Mouse (Mus musculus) heart, postnatal 0 days (tissue): Measurements from ENCODE around the gene Ppp1r15a. TPM values are rescaled to one million over a fixed set of nuclear protein-coding genes. Genes with fewer than 3 reads are reported as not detected.
"Not testable (repeated sequence)": the region's sequence is repeated elsewhere in the genome, so short reads cannot be mapped to it uniquely, and the experiment has no call there.

Experiments
- ATAC-seq: fragments of 200-750 bp; cut with Nextera tagmentation; 2 replicates; pipeline ENCODE4 v1.8.0; 2017; ENCODE audit warnings: low read depth, moderate number of reproducible peaks, moderate library complexity; ENCODE audit not compliant: insufficient read depth
- DNase-seq: peaks from one replicate; pipeline ENCODE4 v3.0.0-alpha.2; 2016; ENCODE audit warnings: low spot score
- H3K27ac ChIP-seq: fragments of 300-500 bp; sonication (generic); 2 replicates; pipeline ENCODE4 v1.5.1; 2014; ENCODE audit warnings: low read depth, mild to moderate bottlenecking
- H3K27me3 ChIP-seq: fragments of 300-500 bp; sonication (generic); 2 replicates; pipeline ENCODE4 v1.6.1; 2014; ENCODE audit warnings: low read length, mixed read lengths; ENCODE audit not compliant: control insufficient read depth, insufficient read depth
- H3K36me3 ChIP-seq: fragments of 300-500 bp; sonication (generic); replicated peaks from 2 replicates; pipeline ENCODE4 v1.6.1; 2014; ENCODE audit warnings: low read length, mixed read lengths; ENCODE audit not compliant: control insufficient read depth, insufficient read depth
- H3K4me1 ChIP-seq: fragments of 300-500 bp; sonication (generic); 2 replicates; pipeline ENCODE4 v1.6.1; 2014; ENCODE audit warnings: antibody characterized with exemption; ENCODE audit not compliant: control insufficient read depth, insufficient read depth
- H3K4me2 ChIP-seq: fragments of 300-500 bp; sonication (generic); 2 replicates; pipeline ENCODE4 v1.6.1; 2014; ENCODE audit warnings: low read depth, mild to moderate bottlenecking, low read length, moderate library complexity
- H3K4me3 ChIP-seq: fragments of 300-500 bp; sonication (generic); 2 replicates; pipeline ENCODE4 v1.5.1; 2014; ENCODE audit warnings: low read depth, low read length
- H3K9ac ChIP-seq: fragments of 300-500 bp; sonication (generic); replicated peaks from 2 replicates; pipeline ENCODE4 v1.6.1; 2014; ENCODE audit warnings: low read depth, low read length, mixed read lengths
- H3K9me3 ChIP-seq: fragments of 300-500 bp; sonication (generic); replicated peaks from 2 replicates; pipeline ENCODE4 v1.6.1; 2016; ENCODE audit warnings: low read length; ENCODE audit not compliant: control insufficient read depth
- CTCF ChIP-seq: IDR thresholded peaks from 2 replicates; pipeline ENCODE4 v1.5.1; 2016; ENCODE audit warnings: antibody characterized with exemption, control low read depth, low read depth
- EP300 ChIP-seq: IDR thresholded peaks from 2 replicates; pipeline ENCODE4 v1.6.1; 2016; ENCODE audit warnings: antibody characterized with exemption, low read depth
- whole genome bisulfite sequencing: fragments of 180-500 bp; shearing (Covaris S2); extraction: QIAGEN DNeasy Blood & Tissue Kit; methylation state at CpG from one replicate; pipeline ENCODE4 v1.1.7; 2014; 5-methylcytosine and 5-hydroxymethylcytosine counted together
- polyA plus RNA-seq: library from polyadenylated mRNA; unstranded; fragments of >200 nt; fragmentation: Nextera tagmentation; extraction: Ambion mirVana; gene quantifications from 2 replicates; pipeline ENCODE4 v1.2.1, GENCODE M21; 2015
- total RNA-seq: library from RNA; depleted of rRNA; stranded (reverse); fragments of >200 nt; gene quantifications from 2 replicates; pipeline ENCODE4 v1.2.3, GENCODE M21; 2014; ENCODE audit warnings: low replicate concordance

Ppp1r15a gene
- total and polyA plus RNA-seq, 2 experiments from 2014 or later = 10.6 to 22.8 TPM

GRCm38 (mm10) chr7:45537602-45538001 lies 11.5 kb upstream of the Ppp1r15a start:
- Histone ChIP-seq H3K9me3 (no peaks in the 10 kb centered on the region), H3K27ac (no peak overlapping the region), H3K4me3 (peak overlapping the region; percentile 49), H3K4me1 (0 out of 2 replicates have a peak, but pooled peaks cover 5% of the 10 kb centered on the region), H3K4me2 (peak overlapping the region; percentile 82), H3K9ac (no peak overlapping the region), H3K27me3 (no peaks in the 10 kb centered on the region), H3K36me3 (no peaks in the 10 kb centered on the region)
- ATAC-seq = no peak; the same call in 1 of the 2 replicates
- TF ChIP-seq EP300 (no peak), CTCF (no peak)
- no peak for DNase-seq
- 84% methylated on average over 10 of the region's 10 CpGs for WGBS

GRCm38 (mm10) chr7:45535676-45536075 lies 9.6 kb upstream of the Ppp1r15a start:
- no peak for ATAC-seq
- H3K9me3 ChIP-seq = no peaks in the 10 kb centered on the region
- 74% methylated on average over 1 of the region's 1 CpGs for WGBS
- 0 out of 2 replicates have a peak, but pooled peaks cover 5% of the 10 kb centered on the region for H3K4me1 ChIP-seq
- no peaks in the 10 kb centered on the region for H3K27me3 ChIP-seq
- TF ChIP-seq EP300 (no peak), CTCF (no peak)
- H3K4me3 ChIP-seq = no peak overlapping the region
- no peak for DNase-seq
- no peak overlapping the region for H3K27ac ChIP-seq
- H3K9ac ChIP-seq = no peak overlapping the region
- no peaks in the 10 kb centered on the region for H3K36me3 ChIP-seq
- no peak overlapping the region for H3K4me2 ChIP-seq

- Histone ChIP-seq H3K4me2 (peak overlapping the region; percentile 3; the same call in 1 of the 2 replicates), H3K9ac (no peak overlapping the region), H3K4me1 (peaks cover 16% of the 10 kb centered on the region; the same call in 1 of the 2 replicates), H3K4me3 (no peak overlapping the region), H3K9me3 (no peaks in the 10 kb centered on the region), H3K36me3 (no peaks in the 10 kb centered on the region), H3K27me3 (no peaks in the 10 kb centered on the region), H3K27ac (peak overlapping the region; percentile 53; the same call in 1 of the 2 replicates)
- no peak for ATAC-seq
- no peak for DNase-seq
- TF ChIP-seq EP300 = no peak
- no peak for TF ChIP-seq CTCF
- WGBS = 49% methylated on average over 2 of the region's 2 CpGs
These were observed 4.6 kb upstream of the Ppp1r15a start for GRCm38 (mm10) chr7:45530643-45531042.

GRCm38 (mm10) chr7:45529461-45529860 lies 3.4 kb upstream of the Ppp1r15a start:
- Histone ChIP-seq H3K4me1 (peaks cover 23% of the 10 kb centered on the region), H3K4me2 (no peak overlapping the region), H3K9ac (no peak overlapping the region), H3K27ac (no peak overlapping the region), H3K36me3 (no peaks in the 10 kb centered on the region), H3K27me3 (no peaks in the 10 kb centered on the region), H3K4me3 (no peak overlapping the region), H3K9me3 (no peaks in the 10 kb centered on the region)
- TF ChIP-seq CTCF (no peak), EP300 (no peak)
- WGBS = 7% methylated on average over 6 of the region's 6 CpGs
- DNase-seq (peak; percentile 32), ATAC-seq (no peak)

- Histone ChIP-seq H3K36me3 (peaks cover 12% of the 10 kb centered on the region; the same call in 1 of the 2 replicates), H3K4me1 (peaks cover 40% of the 10 kb centered on the region)
- not testable (repeated sequence) for H3K4me2 ChIP-seq, H3K9me3 ChIP-seq, DNase-seq, H3K27ac ChIP-seq, H3K9ac ChIP-seq, H3K27me3 ChIP-seq, H3K4me3 ChIP-seq, ATAC-seq
- WGBS = 82% methylated on average over 6 of the region's 6 CpGs
These were observed 1.1 kb upstream of the Ppp1r15a start for GRCm38 (mm10) chr7:45527169-45527568.

- Histone ChIP-seq H3K4me2 (peak overlapping the region; percentile 74), H3K4me3 (peak overlapping the region; percentile 76), H3K36me3 (peaks cover 12% of the 10 kb centered on the region; the same call in 1 of the 2 replicates), H3K27me3 (no peaks in the 10 kb centered on the region), H3K27ac (peak overlapping the region; percentile 97), H3K9me3 (no peaks in the 10 kb centered on the region), H3K9ac (peak overlapping the region; percentile 85), H3K4me1 (peaks cover 42% of the 10 kb centered on the region)
- ATAC-seq = no peak
- DNase-seq = no peak
- peak; percentile 43 for TF ChIP-seq EP300
- TF ChIP-seq CTCF = peak; percentile 26; the same call in 1 of the 2 replicates
- 19% methylated on average over 7 of the region's 7 CpGs for WGBS
These were observed 529 bp upstream of the Ppp1r15a start for GRCm38 (mm10) chr7:45526474-45527120.
